Mouse (Mus musculus) gastrocnemius, adult 8-10 months (tissue): ENCODE results near the gene Fhl1. TPM values are rescaled to one million over a fixed set of nuclear protein-coding genes. Genes with fewer than 3 reads are reported as not detected.

Source experiments
- total RNA-seq, 4 experiments: library from RNA; stranded (reverse); gene quantifications; 2 replicates each; pipeline ENCODE4 v1.2.4; 2022

Fhl1 gene
- total RNA-seq, 4 experiments from 2014 or later = 965 to 1,061 (median 1,004) TPM

Other genes with a start within 250 kb of the Fhl1 start
- not detected for gene Gm10477, start 207.0 kb upstream of the Fhl1 start, total RNA-seq
- not detected for gene Gm648, start 182.2 kb upstream of the Fhl1 start, total RNA-seq
- gene Mmgt1, start 133.7 kb upstream of the Fhl1 start, total RNA-seq = 10 to 100 TPM; 24.2 to 27.7 (median 25.8) TPM
- gene Slc9a6, start 122.0 kb upstream of the Fhl1 start, total RNA-seq = 10 to 100 TPM; 25.9 to 29.6 (median 27.1) TPM
- gene Map7d3, start 90.5 kb downstream of the Fhl1 start, total RNA-seq = under 1 TPM; 0.10 to 0.22 (median 0.18) TPM
- not detected for gene Adgrg4, start 138.4 kb downstream of the Fhl1 start, total RNA-seq